Mouse (Mus musculus) intestine, postnatal 0 days (tissue): ENCODE measurements around the gene Itgb4. TPM values are rescaled to one million over a fixed set of nuclear protein-coding genes. Genes with fewer than 3 reads are reported as not detected.
A peak's percentile ranks its signal among the peaks of the same experiment; 100 is the strongest.

ENCODE experiments used
- ATAC-seq: fragments of 200-750 bp; cut with Nextera tagmentation; 2 replicates; pipeline ENCODE4 v1.8.0; 2017; ENCODE audit warnings: mild to moderate bottlenecking, moderate TSS enrichment, moderate library complexity
- H3K27ac ChIP-seq: fragments of 300-500 bp; sonication (generic); 2 replicates; pipeline ENCODE4 v1.5.1; 2014; ENCODE audit warnings: mild to moderate bottlenecking, low read depth, low read length, moderate library complexity
- H3K27me3 ChIP-seq: fragments of 300-500 bp; sonication (generic); replicated peaks from 2 replicates; pipeline ENCODE4 v1.6.1; 2014; ENCODE audit warnings: low read length, mixed read lengths; ENCODE audit not compliant: control insufficient read depth, insufficient read depth
- H3K36me3 ChIP-seq: fragments of 300-500 bp; sonication (generic); 2 replicates; pipeline ENCODE4 v1.6.1; 2014; ENCODE audit warnings: mild to moderate bottlenecking, moderate library complexity; ENCODE audit not compliant: control insufficient read depth, insufficient read depth
- H3K4me1 ChIP-seq: fragments of 300-500 bp; sonication (generic); replicated peaks from 2 replicates; pipeline ENCODE4 v1.6.1; 2014; ENCODE audit warnings: antibody characterized with exemption, low read length, mixed read lengths; ENCODE audit not compliant: control insufficient read depth, insufficient read depth
- H3K4me2 ChIP-seq: fragments of 300-500 bp; sonication (generic); replicated peaks from 2 replicates; pipeline ENCODE4 v1.6.1; 2014; ENCODE audit warnings: low read depth, mild to moderate bottlenecking, moderate library complexity
- H3K4me3 ChIP-seq: fragments of 300-500 bp; sonication (generic); 2 replicates; pipeline ENCODE4 v1.5.1; 2014; ENCODE audit warnings: low read depth, low read length
- H3K9ac ChIP-seq: fragments of 300-500 bp; sonication (generic); 2 replicates; pipeline ENCODE4 v1.6.1; 2014; ENCODE audit warnings: mild to moderate bottlenecking, low read depth, low read length
- H3K9me3 ChIP-seq: fragments of 300-500 bp; sonication (generic); 2 replicates; pipeline ENCODE4 v1.6.1; 2016; ENCODE audit warnings: mixed run types; ENCODE audit not compliant: control insufficient read depth
- CTCF ChIP-seq: sonication (generic); IDR thresholded peaks from 2 replicates; pipeline ENCODE4 v1.5.1; 2016; ENCODE audit warnings: low read depth, mild to moderate bottlenecking, control low read depth, antibody characterized with exemption, moderate library complexity
- WGBS: fragments of 180-500 bp; shearing (Covaris S2); extraction: QIAGEN DNeasy Blood & Tissue Kit; methylation state at CpG from one replicate; pipeline ENCODE4 v1.1.7; 2014; 5-methylcytosine and 5-hydroxymethylcytosine counted together
- polyA plus RNA-seq: library from polyadenylated mRNA; unstranded; fragments of >200 nt; fragmentation: Nextera tagmentation; extraction: Ambion mirVana; gene quantifications from 2 replicates; pipeline ENCODE4 v1.2.1, GENCODE M21; 2015

Gene Itgb4
- 16.6 and 17.8 TPM in 2 replicates for polyA plus RNA-seq

DNA sequence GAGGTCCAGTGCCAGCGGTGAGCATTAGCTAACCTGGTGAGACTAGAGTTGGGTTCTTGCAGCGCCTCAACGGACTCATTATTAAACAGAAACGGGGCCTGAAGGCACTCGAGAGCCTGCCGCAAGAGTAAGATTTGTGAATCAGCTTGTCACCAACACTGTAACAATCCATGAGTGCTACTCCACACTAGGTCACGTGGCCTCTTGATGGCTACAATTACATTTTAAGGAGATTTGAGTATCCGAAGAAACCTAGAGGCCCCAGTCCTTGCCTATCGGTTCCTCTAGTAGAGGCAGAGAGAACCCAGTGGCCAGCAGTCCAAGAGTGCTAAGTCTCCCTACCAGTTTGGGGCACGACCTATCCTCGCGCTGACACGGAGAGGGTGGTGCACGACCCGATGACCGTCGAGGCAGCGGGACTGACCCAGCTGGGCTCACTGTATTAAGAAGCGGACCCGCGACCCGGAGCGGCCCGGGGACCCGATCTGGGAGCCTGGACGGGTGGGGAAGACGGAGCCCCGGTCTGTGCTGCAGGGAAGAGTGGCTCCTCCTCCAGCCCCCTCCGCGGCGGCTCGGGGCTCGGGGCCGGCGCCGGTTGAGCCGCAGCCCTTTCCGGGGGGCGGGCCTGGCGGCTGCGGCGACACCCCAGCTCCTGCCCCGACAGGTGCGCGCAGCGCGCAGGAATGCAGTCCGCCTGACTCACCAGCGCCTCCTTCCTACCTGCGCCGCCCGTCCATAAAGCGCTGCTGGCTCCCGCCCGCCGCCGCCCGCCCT, at the start of gene Itgb4:
Gene Itgb4, plus strand, starts transcription at position 401 of the 774 bp plus-strand sequence.
- Histone ChIP-seq H3K4me1 (0 out of 2 replicates have a peak, but pooled peaks cover 12% of the 10 kb centered on the region), H3K36me3 (peaks cover 8% of the 10 kb centered on the region), H3K9me3 (no peaks in the 10 kb centered on the region), H3K27me3 (no peaks in the 10 kb centered on the region), H3K4me3 (peak within 1 kb of the TSS; percentile 64), H3K4me2 (peak within 1 kb of the TSS; percentile 88), H3K9ac (peak within 1 kb of the TSS; percentile 60), H3K27ac (peak within 1 kb of the TSS; percentile 89)
- WGBS = 12% methylated on average over 44 of the region's 58 CpGs
- peak; percentile 76 for TF ChIP-seq CTCF
- ATAC-seq = peak; percentile 88

DNA sequence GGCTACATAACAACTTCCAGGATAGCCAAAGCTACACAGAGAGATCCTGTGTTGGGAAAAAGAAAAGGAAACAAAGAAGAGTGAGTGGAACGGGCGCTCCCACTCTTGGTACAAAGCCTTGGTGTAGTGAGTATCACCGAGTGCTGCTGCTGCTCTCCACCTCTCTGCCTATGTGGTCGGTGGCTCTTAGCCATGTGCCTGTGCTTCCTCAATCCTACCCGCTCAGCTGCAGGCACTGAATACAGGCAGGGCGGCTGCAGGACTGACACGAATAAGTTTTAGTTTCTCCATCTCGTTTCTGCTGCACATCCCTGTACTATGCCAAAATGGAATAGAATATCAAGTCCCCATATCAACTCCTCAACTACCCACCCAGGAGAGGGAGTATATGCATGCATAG, 45.5 kb upstream of the Itgb4 start:
- no peak overlapping the region for H3K27ac ChIP-seq
- no peaks in the 10 kb centered on the region for H3K27me3 ChIP-seq
- ATAC-seq = no peak
- H3K4me2 ChIP-seq = no peak overlapping the region
- no peak overlapping the region for H3K9ac ChIP-seq
- 89% methylated on average over 8 of the region's 8 CpGs for WGBS
- H3K36me3 ChIP-seq = peaks cover 19% of the 10 kb centered on the region
- H3K4me3 ChIP-seq = no peak overlapping the region
- no peaks in the 10 kb centered on the region for H3K9me3 ChIP-seq
- no peak for TF ChIP-seq CTCF
- H3K4me1 ChIP-seq = peaks cover 8% of the 10 kb centered on the region; the same call in 1 of the 2 replicates

DNA sequence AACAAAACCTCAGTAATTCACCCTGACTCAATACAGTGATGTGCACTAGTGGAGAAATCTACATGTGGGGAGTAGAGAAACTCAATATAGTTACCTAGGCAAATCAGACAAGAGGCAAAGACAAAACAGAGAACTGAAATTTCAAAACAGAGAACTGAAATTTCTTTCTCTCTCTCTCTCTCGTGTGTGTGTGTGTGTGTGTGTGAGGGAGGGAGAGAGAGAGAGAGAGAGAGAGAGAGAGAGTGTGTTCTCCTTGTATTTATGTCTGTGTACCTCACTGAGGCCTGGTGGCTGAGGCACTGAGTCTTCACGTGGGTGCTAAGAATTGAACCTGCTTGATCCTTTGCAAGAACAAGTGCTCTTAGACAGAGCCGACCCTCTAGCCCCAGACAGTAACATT, 44.7 kb upstream of the Itgb4 start:
- Histone ChIP-seq H3K4me1 (peaks cover 14% of the 10 kb centered on the region; the same call in 1 of the 2 replicates), H3K27ac (no peak overlapping the region), H3K4me2 (no peak overlapping the region), H3K36me3 (peaks cover 12% of the 10 kb centered on the region), H3K27me3 (no peaks in the 10 kb centered on the region), H3K9me3 (no peaks in the 10 kb centered on the region), H3K9ac (no peak overlapping the region), H3K4me3 (no peak overlapping the region)
- no peak for ATAC-seq
- no peak for TF ChIP-seq CTCF
- 81% methylated on average over 3 of the region's 3 CpGs for WGBS

- H3K27ac ChIP-seq = no peak overlapping the region
- no peak overlapping the region for H3K4me2 ChIP-seq
- peaks cover 14% of the 10 kb centered on the region; the same call in 1 of the 2 replicates for H3K4me1 ChIP-seq
- no peak for TF ChIP-seq CTCF
- no peak for ATAC-seq
- H3K9ac ChIP-seq = no peak overlapping the region
- H3K36me3 ChIP-seq = peaks cover 18% of the 10 kb centered on the region
- no peaks in the 10 kb centered on the region for H3K27me3 ChIP-seq
- no peak overlapping the region for H3K4me3 ChIP-seq
- H3K9me3 ChIP-seq = no peaks in the 10 kb centered on the region
- WGBS = 67% methylated on average over 3 of the region's 3 CpGs
Measured at GRCm38 (mm10) chr11:115931235-115931634, 43.3 kb upstream of the Itgb4 start.

GRCm38 (mm10) chr11:115933108-115933746, 41.3 kb upstream of the Itgb4 start, which contains the start of the genes Sap30bp and Recql5:
Sap30bp (plus strand) TSS chr11:115933282.
Recql5 (minus strand) TSS chr11:115933477.
- Histone ChIP-seq H3K36me3 (peaks cover 26% of the 10 kb centered on the region), H3K9me3 (no peaks in the 10 kb centered on the region), H3K27me3 (no peaks in the 10 kb centered on the region), H3K4me1 (peaks cover 14% of the 10 kb centered on the region; the same call in 1 of the 2 replicates), H3K4me2 (peak within 1 kb of the TSS; percentile 89), H3K4me3 (peak within 1 kb of the TSS; percentile 87), H3K9ac (peak within 1 kb of the TSS; percentile 80), H3K27ac (peak within 1 kb of the TSS; percentile 54)
- peak; percentile 98 for ATAC-seq
- WGBS = under 1% methylated on average over 28 of the region's 28 CpGs
- no peak for TF ChIP-seq CTCF

DNA sequence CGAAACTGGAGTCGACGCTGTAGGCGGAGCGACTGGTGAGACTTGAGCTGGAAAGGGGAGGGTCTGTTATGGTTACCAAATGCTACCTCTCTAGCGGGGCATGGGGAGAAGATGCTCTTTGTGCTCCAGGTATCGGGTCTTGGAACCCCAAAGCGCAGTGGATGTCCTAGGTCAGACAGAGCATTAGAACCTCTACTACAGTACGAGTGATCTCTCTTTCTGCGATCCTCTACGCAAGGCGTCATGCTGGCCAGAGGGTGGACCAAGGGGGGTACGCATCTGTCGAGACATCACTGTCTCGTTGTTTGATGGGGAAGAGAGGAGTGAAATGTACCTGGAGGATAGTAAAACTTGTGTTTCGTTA, 40.8 kb upstream of the Itgb4 start:
- WGBS = under 1% methylated on average over 16 of the region's 16 CpGs
- peaks cover 14% of the 10 kb centered on the region; the same call in 1 of the 2 replicates for H3K4me1 ChIP-seq
- H3K9ac ChIP-seq = peak overlapping the region; percentile 80
- peak overlapping the region; percentile 89 for H3K4me2 ChIP-seq
- TF ChIP-seq CTCF = no peak
- H3K27ac ChIP-seq = no peak overlapping the region
- no peak; the same call in 1 of the 2 replicates for ATAC-seq
- H3K36me3 ChIP-seq = peaks cover 26% of the 10 kb centered on the region
- H3K27me3 ChIP-seq = no peaks in the 10 kb centered on the region
- no peaks in the 10 kb centered on the region for H3K9me3 ChIP-seq
- H3K4me3 ChIP-seq = peak overlapping the region; percentile 87
